Mouse (Mus musculus): Measurements from ENCODE around the gene Ush1g. TPM values are rescaled to one million over a fixed set of nuclear protein-coding genes. Genes with fewer than 3 reads are reported as not detected.
A peak's percentile ranks its signal among the peaks of the same experiment; 100 is the strongest.

The Ush1g gene
- polyA plus RNA-seq, 1 experiment from 2014 or later = not detected

GRCm38 (mm10) chr11:115276780-115277603 is 44.8 kb downstream of the Ush1g start, which contains the start of gene Fdxr:
Fdxr (minus strand) TSS chr11:115277050.
- Histone ChIP-seq H3K4me1 (replicated peaks) (peaks cover 16% of the 10 kb centered on the region), H3K36me3 (no peaks in the 10 kb centered on the region), H3K4me3 (replicated peaks) (peak within 1 kb of the TSS; percentile 54), H3K27me3 (no peaks in the 10 kb centered on the region), H3K9ac (replicated peaks) (peak within 1 kb of the TSS; percentile 71), H3K4me2 (peak within 1 kb of the TSS; percentile 74), H3K27ac (peak within 1 kb of the TSS; percentile 82), H3K9me3 (no peaks in the 10 kb centered on the region)
- under 1% methylated on average over 42 of the region's 42 CpGs for WGBS
- peak; percentile 95 for ATAC-seq (ENCODE audit: insufficient number of reproducible peaks, insufficient read depth, low FRiP score, low TSS enrichment, low read depth)

GRCm38 (mm10) chr11:115275954-115276353 is 45.9 kb downstream of the Ush1g start:
- ATAC-seq (ENCODE audit: insufficient number of reproducible peaks, insufficient read depth, low FRiP score, low TSS enrichment, low read depth) = no peak
- Histone ChIP-seq H3K4me1 (replicated peaks) (peaks cover 16% of the 10 kb centered on the region), H3K27ac (no peak overlapping the region), H3K27me3 (no peaks in the 10 kb centered on the region), H3K4me2 (peak overlapping the region; percentile 70), H3K36me3 (no peaks in the 10 kb centered on the region), H3K4me3 (replicated peaks) (peak overlapping the region; percentile 54), H3K9me3 (no peaks in the 10 kb centered on the region), H3K9ac (replicated peaks) (0 out of 2 replicates have a peak overlapping the region, but pooled peaks have one; percentile 71)
- WGBS = 60% methylated on average over 3 of the region's 3 CpGs

GRCm38 (mm10) chr11:115275509-115275908 is 46.3 kb downstream of the Ush1g start:
- WGBS = 78% methylated on average over 6 of the region's 6 CpGs
- Histone ChIP-seq H3K36me3 (no peaks in the 10 kb centered on the region), H3K9ac (replicated peaks) (0 out of 2 replicates have a peak overlapping the region, but pooled peaks have one; percentile 71), H3K27me3 (no peaks in the 10 kb centered on the region), H3K9me3 (no peaks in the 10 kb centered on the region), H3K4me1 (replicated peaks) (peaks cover 16% of the 10 kb centered on the region), H3K4me3 (replicated peaks) (no peak overlapping the region), H3K27ac (no peak overlapping the region), H3K4me2 (peak overlapping the region; percentile 70; the same call in 1 of the 2 replicates)
- no peak for ATAC-seq (ENCODE audit: insufficient number of reproducible peaks, insufficient read depth, low FRiP score, low TSS enrichment, low read depth)

GRCm38 (mm10) chr11:115274771-115275170 is 47.1 kb downstream of the Ush1g start:
- Histone ChIP-seq H3K9me3 (no peaks in the 10 kb centered on the region), H3K9ac (replicated peaks) (no peak overlapping the region), H3K36me3 (peaks cover under 1% of the 10 kb centered on the region; the same call in 1 of the 2 replicates), H3K4me1 (replicated peaks) (peaks cover 19% of the 10 kb centered on the region), H3K27ac (no peak overlapping the region), H3K27me3 (peaks cover 6% of the 10 kb centered on the region; the same call in 1 of the 2 replicates), H3K4me2 (no peak overlapping the region), H3K4me3 (replicated peaks) (no peak overlapping the region)
- no peak for ATAC-seq (ENCODE audit: insufficient number of reproducible peaks, insufficient read depth, low FRiP score, low TSS enrichment, low read depth)
- 86% methylated on average over 6 of the region's 6 CpGs for WGBS

GRCm38 (mm10) chr11:115274178-115274577 is 47.7 kb downstream of the Ush1g start:
- H3K27me3 ChIP-seq = peaks cover 12% of the 10 kb centered on the region
- 79% methylated on average over 7 of the region's 7 CpGs for WGBS

GRCm38 (mm10) chr11:115273735-115274134 is 48.1 kb downstream of the Ush1g start:
- Histone ChIP-seq H3K9me3 (no peaks in the 10 kb centered on the region), H3K27ac (no peak overlapping the region), H3K36me3 (peaks cover 11% of the 10 kb centered on the region), H3K9ac (replicated peaks) (no peak overlapping the region), H3K27me3 (peaks cover 16% of the 10 kb centered on the region), H3K4me1 (replicated peaks) (peaks cover 19% of the 10 kb centered on the region), H3K4me3 (replicated peaks) (no peak overlapping the region), H3K4me2 (no peak overlapping the region)
- WGBS = 70% methylated on average over 7 of the region's 7 CpGs
- ATAC-seq (ENCODE audit: insufficient number of reproducible peaks, insufficient read depth, low FRiP score, low TSS enrichment, low read depth) = no peak

More at GRCm38 (mm10) chr11:115274178-115274577, 47.7 kb downstream of the Ush1g start:
- no peak for ATAC-seq (ENCODE audit: insufficient number of reproducible peaks, insufficient read depth, low FRiP score, low TSS enrichment, low read depth)
- Histone ChIP-seq H3K36me3 (peaks cover 6% of the 10 kb centered on the region), H3K9ac (replicated peaks) (no peak overlapping the region), H3K4me1 (replicated peaks) (peaks cover 19% of the 10 kb centered on the region), H3K4me2 (no peak overlapping the region), H3K27ac (no peak overlapping the region), H3K4me3 (replicated peaks) (no peak overlapping the region), H3K9me3 (no peaks in the 10 kb centered on the region)

- Histone ChIP-seq H3K9me3 (no peaks in the 10 kb centered on the region), H3K36me3 (peaks cover 14% of the 10 kb centered on the region), H3K4me3 (replicated peaks) (no peak overlapping the region), H3K9ac (replicated peaks) (no peak overlapping the region), H3K4me2 (no peak overlapping the region), H3K27me3 (peaks cover 23% of the 10 kb centered on the region), H3K4me1 (replicated peaks) (peaks cover 17% of the 10 kb centered on the region), H3K27ac (no peak overlapping the region)
- 78% methylated on average over 10 of the region's 10 CpGs for WGBS
- ATAC-seq (ENCODE audit: insufficient number of reproducible peaks, insufficient read depth, low FRiP score, low TSS enrichment, low read depth) = no peak
Measured at GRCm38 (mm10) chr11:115272894-115273498, 48.8 kb downstream of the Ush1g start.

- WGBS = 65% methylated on average over 10 of the region's 10 CpGs
- 0 out of 2 replicates have a peak overlapping the region, but pooled peaks have one; percentile 2 for H3K9ac ChIP-seq (replicated peaks)
- no peak for ATAC-seq (ENCODE audit: insufficient number of reproducible peaks, insufficient read depth, low FRiP score, low TSS enrichment, low read depth)
- peaks cover 23% of the 10 kb centered on the region for H3K4me1 ChIP-seq (replicated peaks)
- no peak overlapping the region for H3K4me2 ChIP-seq
- H3K9me3 ChIP-seq = no peaks in the 10 kb centered on the region
- H3K27me3 ChIP-seq = peaks cover 39% of the 10 kb centered on the region
- peaks cover 14% of the 10 kb centered on the region for H3K36me3 ChIP-seq
- no peak overlapping the region for H3K4me3 ChIP-seq (replicated peaks)
- H3K27ac ChIP-seq = no peak overlapping the region
Measured at GRCm38 (mm10) chr11:115271481-115271880, 50.4 kb downstream of the Ush1g start.

GRCm38 (mm10) chr11:115271052-115271451 is 50.8 kb downstream of the Ush1g start:
- H3K27ac ChIP-seq = no peak overlapping the region
- H3K9me3 ChIP-seq = no peaks in the 10 kb centered on the region
- no peak overlapping the region for H3K4me3 ChIP-seq (replicated peaks)
- peaks cover 43% of the 10 kb centered on the region for H3K27me3 ChIP-seq
- 78% methylated on average over 9 of the region's 9 CpGs for WGBS
- peaks cover 14% of the 10 kb centered on the region for H3K36me3 ChIP-seq
- no peak overlapping the region for H3K9ac ChIP-seq (replicated peaks)
- ATAC-seq (ENCODE audit: insufficient number of reproducible peaks, insufficient read depth, low FRiP score, low TSS enrichment, low read depth) = no peak
- H3K4me2 ChIP-seq = no peak overlapping the region
- H3K4me1 ChIP-seq (replicated peaks) = peaks cover 19% of the 10 kb centered on the region

- WGBS = 30% methylated on average over 19 of the region's 19 CpGs
- H3K27ac ChIP-seq = no peak overlapping the region
- peaks cover 14% of the 10 kb centered on the region for H3K36me3 ChIP-seq
- H3K9ac ChIP-seq (replicated peaks) = no peak overlapping the region
- no peak overlapping the region for H3K4me3 ChIP-seq (replicated peaks)
- H3K9me3 ChIP-seq = no peaks in the 10 kb centered on the region
- no peak for ATAC-seq (ENCODE audit: insufficient number of reproducible peaks, insufficient read depth, low FRiP score, low TSS enrichment, low read depth)
- H3K27me3 ChIP-seq = peaks cover 50% of the 10 kb centered on the region
- H3K4me1 ChIP-seq (replicated peaks) = peaks cover 15% of the 10 kb centered on the region
- no peak overlapping the region for H3K4me2 ChIP-seq
Measured at GRCm38 (mm10) chr11:115270148-115270861, 51.5 kb downstream of the Ush1g start.

All from limb, embryonic 12.5 days (tissue).